Mouse (Mus musculus) CH12.LX (cell line): Measurements from ENCODE around the gene Zfp592.

ENCODE experiments used
- CHD2 ChIP-seq: IDR thresholded peaks from 2 replicates; pipeline ENCODE4 v1.6.1; 2011; ENCODE audit warnings: low read length, improper control_type of control experiment
- CTCF ChIP-seq, 2 experiments: IDR thresholded peaks in 1 of 2; conservative IDR thresholded peaks in 1 of 2; 2 replicates each; pipeline ENCODE4 v1.5.1; 2011 to 2012; ENCODE audit warnings: low read depth in 2 of 2, low read length in 2 of 2, improper control_type of control experiment in 1 of 2, inconsistent platforms in 1 of 2, mild to moderate bottlenecking in 1 of 2, moderate library complexity in 1 of 2
- EP300 ChIP-seq: IDR thresholded peaks from 2 replicates; pipeline ENCODE4 v1.6.1; 2011; ENCODE audit warnings: low read length, improper control_type of control experiment
- GABPA ChIP-seq: IDR thresholded peaks from 2 replicates; pipeline ENCODE4 v1.6.1; 2012; ENCODE audit warnings: low read depth, low read length, improper control_type of control experiment, inconsistent platforms; ENCODE audit not compliant: insufficient replicate concordance
- IRF4 ChIP-seq: IDR thresholded peaks from 2 replicates; pipeline ENCODE4 v1.6.1; 2014; ENCODE audit warnings: low read depth, mild to moderate bottlenecking, inconsistent platforms, low read length, improper control_type of control experiment
- POLR2A ChIP-seq: IDR thresholded peaks from 2 replicates; pipeline ENCODE4 v1.6.1; 2011; ENCODE audit warnings: low read depth, mild to moderate bottlenecking, improper control_type of control experiment, low read length

GRCm38 (mm10) chr7:81057471-81057870, 64.0 kb downstream of the Zfp592 start, which contains the start of gene Alpk3:
- TF ChIP-seq CHD2, result no peak
- no peak for TF ChIP-seq CTCF (conservative IDR thresholded peaks at IDR 0.05 in 1 of 2, IDR thresholded peaks at IDR 0.05 in 1 of 2; ENCODE audit: low read depth in 2 of 2, low read length in 2 of 2)
- TF ChIP-seq POLR2A, result no peak
- TF ChIP-seq IRF4, result no peak
- TF ChIP-seq EP300, result no peak
- no peak for TF ChIP-seq GABPA
